Mouse (Mus musculus) hematopoietic multipotent progenitor cell, adult 10-12 weeks (in vitro differentiated cells): ENCODE measurements around the gene Gid8. TPM values are rescaled to one million over a fixed set of nuclear protein-coding genes. Genes with fewer than 3 reads are reported as not detected.

Experiments
- polyA plus RNA-seq: library from polyadenylated mRNA; stranded (reverse); fragments of >175 nt; gene quantifications from 2 replicates; pipeline ENCODE4 v1.2.3, GENCODE M21; 2012; ENCODE audit warnings: low replicate concordance

Gene Gid8
- 19.2 and 20.5 TPM in 2 replicates for polyA plus RNA-seq

GRCm38 (mm10) chr2:180709923-180710272, at the start of gene Gid8, which contains the start of gene Dido1:
TSS of gene Gid8 (plus strand) at chr2:180710117.
TSS of gene Dido1 (minus strand) at chr2:180709999.

GRCm38 (mm10) chr2:180724585-180725413, 14.9 kb downstream of the Gid8 start, which contains the start of gene Slc17a9:
TSS of gene Slc17a9 (plus strand) at chr2:180725263.

Other genes starting within 250 kb of the Gid8 start
- not detected in 2 replicates for gene Ntsr1, start 210.1 kb upstream of the Gid8 start, polyA plus RNA-seq
- 25.2 and 26.7 TPM in 2 replicates for gene Mrgbp, start 128.8 kb upstream of the Gid8 start, polyA plus RNA-seq
- gene Ogfr, start 120.9 kb upstream of the Gid8 start, polyA plus RNA-seq = 79.6 and 148 TPM in 2 replicates
- 2.2 and 6.2 TPM in 2 replicates for gene Col9a3, start 112.3 kb upstream of the Gid8 start, polyA plus RNA-seq
- not detected in 2 replicates for gene Tcfl5, start 67.4 kb upstream of the Gid8 start, polyA plus RNA-seq
- gene Dido1, start 118 bp upstream of the Gid8 start, polyA plus RNA-seq = 27.0 and 28.0 TPM in 2 replicates
- gene Slc17a9, start 15.1 kb downstream of the Gid8 start, polyA plus RNA-seq = 30.4 and 35.4 TPM in 2 replicates
- not detected in 2 replicates for gene Bhlhe23, start 66.8 kb downstream of the Gid8 start, polyA plus RNA-seq
- gene Ythdf1, start 210.8 kb downstream of the Gid8 start, polyA plus RNA-seq = 41.1 and 51.6 TPM in 2 replicates
- not detected in 2 replicates for gene Birc7, start 218.9 kb downstream of the Gid8 start, polyA plus RNA-seq
- not detected in 2 replicates for gene Nkain4, start 244.6 kb downstream of the Gid8 start, polyA plus RNA-seq